Mouse (Mus musculus) retina, adult 2 months (tissue): ENCODE measurements around the gene Mcam.

Experiments
- DNase-seq: peaks from one replicate; pipeline ENCODE4 v3.0.0-alpha.2; 2012; ENCODE audit warnings: low read depth, low spot score

The Mcam gene

GRCm38 (mm10) chr9:44135731-44136411, 1.6 kb downstream of the Mcam start:
- no peak for DNase-seq

- no peak for DNase-seq
These were observed 3.6 kb downstream of the Mcam start for GRCm38 (mm10) chr9:44137846-44138245.

- no peak for DNase-seq
These were observed 7.7 kb downstream of the Mcam start for GRCm38 (mm10) chr9:44141951-44142350.

- DNase-seq: no peak
These were observed 9.2 kb downstream of the Mcam start for GRCm38 (mm10) chr9:44143421-44143820.

- no peak for DNase-seq
These were observed 9.9 kb downstream of the Mcam start for GRCm38 (mm10) chr9:44144023-44144717.

- DNase-seq: no peak
These were observed 10.4 kb downstream of the Mcam start for GRCm38 (mm10) chr9:44144718-44145060.

GRCm38 (mm10) chr9:44147290-44147689, 13.0 kb downstream of the Mcam start:
- no peak for DNase-seq

GRCm38 (mm10) chr9:44159886-44160285, 25.6 kb downstream of the Mcam start:
- no peak for DNase-seq

GRCm38 (mm10) chr9:44168931-44169330, 34.7 kb downstream of the Mcam start:
- DNase-seq: no peak

GRCm38 (mm10) chr9:44170691-44171151, 36.5 kb downstream of the Mcam start:
- no peak for DNase-seq

GRCm38 (mm10) chr9:44175556-44175955, 41.3 kb downstream of the Mcam start:
- no peak for DNase-seq

- no peak for DNase-seq
These were observed 41.7 kb downstream of the Mcam start for GRCm38 (mm10) chr9:44175957-44176356.

GRCm38 (mm10) chr9:44177405-44177804, 43.1 kb downstream of the Mcam start:
- DNase-seq: no peak

GRCm38 (mm10) chr9:44178389-44178788, 44.1 kb downstream of the Mcam start:
- DNase-seq: no peak

GRCm38 (mm10) chr9:44178811-44179210, 44.5 kb downstream of the Mcam start:
- no peak for DNase-seq

- DNase-seq: no peak
These were observed 47.3 kb downstream of the Mcam start for GRCm38 (mm10) chr9:44181537-44181936.

GRCm38 (mm10) chr9:44182260-44182659, 48.0 kb downstream of the Mcam start:
- DNase-seq: no peak

GRCm38 (mm10) chr9:44188223-44188622, 54.0 kb downstream of the Mcam start:
- DNase-seq: no peak

GRCm38 (mm10) chr9:44191166-44191565, 56.9 kb downstream of the Mcam start:
- no peak for DNase-seq

GRCm38 (mm10) chr9:44192312-44192711, 58.0 kb downstream of the Mcam start:
- DNase-seq: no peak
